Mouse (Mus musculus) megakaryocyte, embryonic 14.5 days (primary cell): ENCODE results near the gene Ttc27.

ENCODE experiments used
- FLI1 ChIP-seq: IDR thresholded peaks from 2 replicates; pipeline ENCODE4 v1.6.1; 2012; ENCODE audit warnings: low read length, inconsistent platforms, mixed read lengths
- GATA1 ChIP-seq: IDR thresholded peaks from 3 replicates; pipeline ENCODE4 v1.6.1; 2012; ENCODE audit warnings: mixed read lengths, low read length, inconsistent platforms, borderline replicate concordance

GRCm38 (mm10) chr17:74717618-74718151 is at the start of gene Ttc27:
- TF ChIP-seq GATA1 (no peak), FLI1 (no peak)
